Mouse (Mus musculus) forebrain, postnatal 0 days (tissue): ENCODE results near the gene March7. TPM values are rescaled to one million over a fixed set of nuclear protein-coding genes. Genes with fewer than 3 reads are reported as not detected.

Source experiments
- ATAC-seq: fragments of 200-750 bp; cut with Nextera tagmentation; 2 replicates; pipeline ENCODE4 v1.8.0; 2017; ENCODE audit warnings: mild to moderate bottlenecking, moderate library complexity
- DNase-seq: peaks from one replicate; pipeline ENCODE4 v3.0.0-alpha.2; 2015
- H3K27ac ChIP-seq: fragments of 300-500 bp; sonication (generic); 2 replicates; pipeline ENCODE4 v1.5.1; 2014; ENCODE audit warnings: low read depth, mild to moderate bottlenecking, antibody characterized with exemption, low read length, moderate library complexity, mixed read lengths
- H3K27me3 ChIP-seq: fragments of 300-500 bp; sonication (generic); 2 replicates; pipeline ENCODE4 v1.6.1; 2014; ENCODE audit warnings: mild to moderate bottlenecking, low read length, mixed read lengths; ENCODE audit not compliant: insufficient read depth
- H3K36me3 ChIP-seq: fragments of 300-500 bp; sonication (generic); 2 replicates; pipeline ENCODE4 v1.6.1; 2014; ENCODE audit warnings: mild to moderate bottlenecking, moderate library complexity; ENCODE audit not compliant: insufficient read depth
- H3K4me1 ChIP-seq: fragments of 300-500 bp; sonication (generic); 2 replicates; pipeline ENCODE4 v1.6.1; 2014; ENCODE audit warnings: antibody characterized with exemption; ENCODE audit not compliant: insufficient read depth
- H3K4me2 ChIP-seq: fragments of 300-500 bp; sonication (generic); 2 replicates; pipeline ENCODE4 v1.6.1; 2014; ENCODE audit warnings: low read depth, mild to moderate bottlenecking, moderate library complexity
- H3K4me3 ChIP-seq: fragments of 300-500 bp; sonication (generic); 2 replicates; pipeline ENCODE4 v1.5.1; 2014; ENCODE audit warnings: low read depth, low read length, mixed read lengths
- H3K9ac ChIP-seq: fragments of 300-500 bp; sonication (generic); 2 replicates; pipeline ENCODE4 v1.6.1; 2014; ENCODE audit warnings: mild to moderate bottlenecking
- H3K9me3 ChIP-seq: fragments of 300-500 bp; sonication (generic); 2 replicates; pipeline ENCODE4 v1.6.1; 2016; ENCODE audit warnings: low read length
- CTCF ChIP-seq: sonication (generic); IDR thresholded peaks from 2 replicates; pipeline ENCODE4 v1.5.1; 2016; ENCODE audit warnings: antibody characterized with exemption, control low read depth, low read depth
- WGBS: fragments of 180-500 bp; shearing (Covaris S2); extraction: QIAGEN DNeasy Blood & Tissue Kit; methylation state at CpG from one replicate; pipeline ENCODE4 v1.1.7; 2014; 5-methylcytosine and 5-hydroxymethylcytosine counted together
- polyA plus RNA-seq: library from polyadenylated mRNA; unstranded; fragments of >200 nt; fragmentation: Nextera tagmentation; extraction: Ambion mirVana; gene quantifications from 2 replicates; pipeline ENCODE4 v1.2.1, GENCODE M21; 2015
- total RNA-seq: library from RNA; depleted of rRNA; stranded (reverse); fragments of >200 nt; gene quantifications from 2 replicates; pipeline ENCODE4 v1.2.3, GENCODE M21; 2014; rRNA removed

Gene March7
- total and polyA plus RNA-seq, 2 experiments from 2014 or later: 87.5 to 143 TPM

DNA sequence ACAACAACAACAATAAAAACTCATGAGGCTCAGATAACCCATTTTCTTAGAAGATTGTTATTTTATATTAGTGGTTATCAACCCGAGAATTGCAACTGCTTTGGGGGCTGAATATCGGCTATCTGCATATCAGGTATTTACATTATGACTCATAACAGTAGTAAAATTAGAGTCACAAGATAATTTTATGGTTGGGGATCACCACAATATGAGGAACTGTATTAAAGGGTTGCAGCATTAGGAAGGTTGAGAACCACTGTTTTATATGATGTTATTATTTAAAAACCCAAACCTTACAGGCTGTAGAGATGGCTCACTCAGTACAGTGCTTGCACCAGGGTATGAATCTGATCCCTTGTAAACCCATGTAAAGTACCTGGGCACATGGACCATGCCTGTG is 89.6 kb downstream of the March7 start:
- Histone ChIP-seq H3K4me3 (no peak overlapping the region), H3K27me3 (no peaks in the 10 kb centered on the region), H3K9ac (no peak overlapping the region), H3K4me1 (no peaks in the 10 kb centered on the region), H3K36me3 (no peaks in the 10 kb centered on the region), H3K9me3 (no peaks in the 10 kb centered on the region), H3K4me2 (no peak overlapping the region), H3K27ac (no peak overlapping the region)
- 93% methylated on average over 2 of the region's 2 CpGs for WGBS
- ATAC-seq: no peak
- DNase-seq: no peak
- TF ChIP-seq CTCF: no peak

Other genes with a start within 250 kb of the March7 start
- 52.2 and 71.7 TPM in 2 replicates for gene Baz2b, start within 50 bp of the March7 start, total RNA-seq
- gene Baz2b, start within 50 bp of the March7 start, polyA plus RNA-seq: 22.2 and 40.6 TPM in 2 replicates
- gene Cd302, start 74.6 kb downstream of the March7 start, total RNA-seq: 5.8 and 8.6 TPM in 2 replicates
- 19.3 and 22.9 TPM in 2 replicates for gene Cd302, start 74.6 kb downstream of the March7 start, polyA plus RNA-seq
- gene Ly75, start 173.4 kb downstream of the March7 start, total RNA-seq: 3.9 and 4.8 TPM in 2 replicates
- 1.2 and 1.7 TPM in 2 replicates for gene Ly75, start 173.4 kb downstream of the March7 start, polyA plus RNA-seq